Mouse (Mus musculus): ENCODE measurements around the gene Enpp6. TPM values are rescaled to one million over a fixed set of nuclear protein-coding genes. Genes with fewer than 3 reads are reported as not detected.

Enpp6 gene
- under 1 TPM; 0.25 to 0.36 TPM for total RNA-seq (2021)
- long read RNA-seq, experiment 1, full-length matches to known transcripts, result 2 of 2 reads
- long read RNA-seq, experiment 1, partial matches to known transcripts, result 0 of 2 reads
- long read RNA-seq, experiment 1, other reads (novel, unspliced or antisense), result 0 of 2 reads
- long read RNA-seq, experiment 2, full-length matches to known transcripts, result 1 of 1 reads
- long read RNA-seq, experiment 2, partial matches to known transcripts, result 0 of 1 reads
- long read RNA-seq, experiment 2, other reads (novel, unspliced or antisense), result 0 of 1 reads

- DNase-seq (ENCODE audit: low spot score in 2 of 2), result no peak
These were observed at the start of gene Enpp6 for GRCm38 (mm10) chr8:46986386-46987140. Gene Enpp6 (plus strand): TSS chr8:46986887.

GRCm38 (mm10) chr8:46938218-46938617 is 48.5 kb upstream of the Enpp6 start:
- no peak for DNase-seq (ENCODE audit: low spot score in 2 of 2)

- no peak for DNase-seq (ENCODE audit: low spot score in 2 of 2)
These were observed 45.4 kb upstream of the Enpp6 start for GRCm38 (mm10) chr8:46941295-46941694.

- no peak for DNase-seq (ENCODE audit: low spot score in 2 of 2)
These were observed 44.7 kb upstream of the Enpp6 start for GRCm38 (mm10) chr8:46941731-46942650.

DNA sequence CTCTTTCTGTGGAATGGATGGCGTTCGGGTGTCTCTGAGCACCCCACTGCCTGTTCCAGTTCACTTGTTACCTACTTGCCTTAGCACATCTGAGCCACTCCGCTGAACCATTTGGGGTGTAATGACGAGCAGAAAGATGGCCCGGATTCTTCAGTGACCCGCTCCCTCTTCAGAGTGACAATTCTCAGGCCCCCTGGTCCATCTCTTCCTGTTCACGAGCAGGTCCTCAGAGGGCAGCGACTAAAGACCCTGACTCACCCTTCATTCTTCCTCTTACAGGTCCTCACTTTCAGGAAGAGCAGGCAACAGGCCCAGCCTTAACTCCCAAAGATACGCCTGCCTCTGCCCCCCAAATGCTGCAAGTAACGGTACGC is 44.0 kb upstream of the Enpp6 start:
- DNase-seq (ENCODE audit: low spot score in 2 of 2), result peak in 1 of 2 experiments; percentile 5

DNA sequence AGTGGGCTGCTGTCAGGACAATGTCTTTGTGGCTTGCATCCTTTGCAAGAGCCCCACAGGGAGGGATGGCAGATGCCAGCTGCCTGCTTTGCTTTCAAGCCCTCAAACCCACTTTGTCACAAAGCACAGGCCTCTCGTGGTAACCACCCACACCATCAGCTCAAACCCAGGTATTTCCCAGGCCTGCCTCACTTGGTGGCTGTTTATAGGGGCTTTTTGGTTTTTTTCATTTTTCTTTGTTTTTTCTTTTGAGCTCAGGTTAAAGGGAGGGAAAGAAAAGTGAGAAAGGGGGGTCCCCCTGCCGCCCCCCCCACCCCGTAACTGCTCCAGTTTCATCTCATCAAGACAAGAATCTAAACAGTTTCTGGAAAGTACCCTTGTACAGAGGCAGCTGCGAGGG is 43.4 kb upstream of the Enpp6 start:
- DNase-seq (ENCODE audit: low spot score in 2 of 2), result no peak

DNA sequence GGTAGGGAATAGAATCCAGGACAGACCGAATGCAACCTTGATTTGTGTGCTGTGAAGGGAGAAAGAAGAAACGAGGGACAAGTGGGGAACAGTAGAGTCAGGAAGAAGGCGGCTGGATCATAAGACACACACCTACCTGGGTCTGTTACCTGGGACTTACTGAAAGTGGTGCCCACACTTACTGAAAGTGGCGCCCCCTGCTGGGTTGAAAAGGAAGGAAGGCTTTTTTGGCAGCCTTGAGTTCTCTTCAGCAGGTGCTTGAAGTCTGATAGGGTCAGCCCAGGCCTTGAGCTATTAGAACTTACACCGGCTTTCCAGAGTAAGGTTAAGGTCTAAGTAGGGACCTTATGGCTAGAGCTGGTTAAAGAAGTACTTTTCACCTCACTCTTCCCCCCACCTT is 40.5 kb upstream of the Enpp6 start:
- peak in 1 of 2 experiments; percentile 8 for DNase-seq (ENCODE audit: low spot score in 2 of 2)

GRCm38 (mm10) chr8:46948091-46948757 is 38.5 kb upstream of the Enpp6 start:
- no peak for DNase-seq (ENCODE audit: low spot score in 2 of 2)

DNA sequence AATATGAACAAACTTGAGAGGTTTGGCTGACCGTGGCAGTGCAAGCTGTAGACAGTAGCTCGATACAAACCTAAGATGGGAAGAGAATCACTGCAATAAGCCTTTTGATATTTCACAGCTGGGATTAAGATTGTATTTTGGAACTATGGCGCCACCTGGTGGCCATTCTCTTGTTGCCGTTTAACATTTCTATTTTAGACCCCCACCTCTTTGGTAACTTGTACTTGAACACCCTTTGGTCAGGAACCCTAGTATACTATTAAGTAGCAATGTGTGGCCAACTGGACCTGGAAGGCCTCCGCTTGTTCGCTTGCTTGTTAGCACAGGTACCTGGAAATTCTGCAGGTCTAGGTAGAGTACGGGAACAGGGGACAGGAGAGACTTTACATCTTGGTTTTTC is 33.2 kb upstream of the Enpp6 start:
- DNase-seq (ENCODE audit: low spot score in 2 of 2), result peak in 1 of 2 experiments; percentile 72

DNA sequence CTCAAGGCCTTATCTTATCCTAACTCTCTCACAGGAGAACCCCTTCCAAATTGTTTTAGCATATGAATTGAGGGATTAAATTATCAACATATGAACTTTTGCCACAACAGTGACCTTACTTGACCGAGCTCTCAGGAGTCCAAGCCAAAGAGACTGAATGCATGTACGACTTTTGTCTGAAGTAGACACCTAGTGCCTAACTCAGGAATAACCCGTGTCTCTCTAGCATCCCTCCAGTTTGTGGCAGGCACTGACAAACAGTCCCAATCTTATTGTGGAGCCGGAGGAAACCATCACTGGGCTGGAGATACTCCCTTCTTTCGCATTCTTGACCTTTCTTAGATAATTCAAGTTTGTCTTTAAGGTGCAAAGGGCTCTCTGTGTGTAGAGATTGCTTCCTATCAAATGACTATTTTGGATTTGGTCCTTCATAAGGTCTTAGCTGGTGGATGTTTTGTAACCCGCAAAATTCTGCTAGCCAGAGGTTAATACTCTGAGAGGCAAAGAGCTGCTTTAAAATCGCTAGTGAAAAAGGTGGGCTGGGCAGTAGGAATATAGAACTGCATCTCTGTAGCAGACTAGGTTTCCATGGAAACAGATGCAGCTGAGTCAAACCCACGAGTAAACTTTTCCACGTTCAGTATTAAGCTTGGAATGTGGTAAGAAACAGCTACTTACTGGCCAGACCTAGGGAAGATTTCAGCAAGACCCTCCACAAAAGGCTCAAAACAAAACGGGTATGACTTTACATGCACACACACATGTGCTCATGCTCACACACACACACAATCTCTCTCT is 23.9 kb upstream of the Enpp6 start:
- no peak for DNase-seq (ENCODE audit: low spot score in 2 of 2)

GRCm38 (mm10) chr8:46963619-46964145 is 23.0 kb upstream of the Enpp6 start:
- DNase-seq (ENCODE audit: low spot score in 2 of 2), result no peak

DNA sequence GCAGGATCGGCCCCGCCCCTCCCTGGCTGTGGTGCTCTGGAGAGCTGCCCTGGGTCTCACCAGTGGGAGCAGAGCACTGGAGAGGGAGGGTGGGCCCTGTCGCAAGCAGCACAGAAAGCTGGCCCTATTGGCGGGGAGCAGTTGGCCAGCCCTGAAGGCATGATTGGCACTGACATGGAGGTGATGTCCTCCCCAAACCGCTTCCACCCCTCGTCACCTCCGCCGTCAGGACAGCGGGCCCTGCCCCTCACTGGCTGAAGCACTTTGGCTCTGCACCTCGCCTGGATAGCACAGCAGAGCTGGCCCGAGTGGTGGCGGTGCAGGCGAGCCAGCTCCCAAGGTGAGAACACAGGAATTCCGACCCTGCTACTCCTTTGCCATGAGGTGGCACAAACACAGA is 20.9 kb upstream of the Enpp6 start:
- DNase-seq (ENCODE audit: low spot score in 2 of 2), result no peak

- DNase-seq (ENCODE audit: low spot score in 2 of 2), result no peak
These were observed 18.0 kb upstream of the Enpp6 start for GRCm38 (mm10) chr8:46968721-46969120.

GRCm38 (mm10) chr8:46969386-46969785 is 17.3 kb upstream of the Enpp6 start:
- DNase-seq (ENCODE audit: low spot score in 2 of 2), result no peak

DNA sequence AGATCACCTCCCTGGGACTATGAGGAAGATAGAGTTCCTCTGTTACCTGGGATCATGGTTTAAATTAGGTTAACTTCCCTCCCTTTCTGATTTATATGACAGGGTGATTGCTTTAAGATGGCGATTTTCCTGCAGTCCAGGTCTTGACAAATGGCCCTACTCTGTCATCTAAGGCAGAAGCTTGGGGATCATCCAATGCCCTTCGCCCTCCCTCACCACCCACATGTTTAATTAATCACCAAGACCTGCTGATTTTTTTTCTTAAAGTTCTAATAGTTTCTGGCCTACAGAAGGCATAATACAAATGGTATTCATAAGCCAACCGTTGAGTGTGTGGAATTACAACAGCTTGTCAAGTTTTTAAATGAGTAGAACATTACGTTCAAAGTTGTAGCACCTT is 9.3 kb upstream of the Enpp6 start:
- DNase-seq (ENCODE audit: low spot score in 2 of 2), result no peak

DNA sequence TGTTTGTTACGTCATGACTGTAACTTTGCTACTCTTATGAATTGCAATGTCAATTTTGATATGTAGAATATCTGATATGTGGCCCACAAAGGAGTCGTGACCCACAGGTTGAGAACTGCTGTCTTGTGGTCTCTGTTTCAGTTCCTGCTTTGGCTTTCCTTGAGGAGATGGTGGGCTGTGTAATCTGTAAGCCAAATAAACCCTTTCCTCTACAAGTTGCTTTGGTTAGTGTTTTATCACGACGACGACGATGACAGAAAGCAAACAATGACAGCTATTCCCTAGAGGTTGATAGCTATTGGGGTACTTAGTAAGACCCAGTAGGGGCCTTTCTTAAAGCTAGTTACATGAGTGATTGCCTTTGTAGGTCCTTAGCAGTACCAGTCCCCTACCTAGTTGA is 4.5 kb upstream of the Enpp6 start:
- DNase-seq (ENCODE audit: low spot score in 2 of 2), result no peak

GRCm38 (mm10) chr8:46982770-46983169 is 3.9 kb upstream of the Enpp6 start:
- DNase-seq (ENCODE audit: low spot score in 2 of 2), result no peak

- no peak for DNase-seq (ENCODE audit: low spot score in 2 of 2)
These were observed 2.0 kb upstream of the Enpp6 start for GRCm38 (mm10) chr8:46984647-46985046.

DNA sequence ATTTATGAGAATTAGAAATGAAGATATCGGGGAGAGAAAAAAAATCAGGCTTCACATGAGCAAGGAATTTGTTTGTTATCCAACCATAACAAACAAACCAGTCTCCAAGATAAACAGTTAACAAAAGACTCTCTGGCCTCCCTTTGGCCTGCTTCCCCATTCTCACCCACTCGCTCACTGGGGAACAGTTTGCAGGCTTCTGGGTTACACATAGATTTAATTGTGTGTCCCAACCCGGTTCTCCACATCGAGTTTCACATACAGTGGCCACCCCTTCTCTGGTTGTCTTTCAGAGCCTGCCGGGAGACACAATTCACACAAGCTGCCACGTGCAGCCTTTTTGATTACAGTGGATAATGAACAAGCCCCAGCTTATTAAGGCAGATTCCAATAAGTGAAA is 1.7 kb downstream of the Enpp6 start:
- no peak for DNase-seq (ENCODE audit: low spot score in 2 of 2)

- DNase-seq (ENCODE audit: low spot score in 2 of 2), result no peak
These were observed 4.4 kb downstream of the Enpp6 start for GRCm38 (mm10) chr8:46991081-46991480.
